Mouse (Mus musculus): Measurements from ENCODE around the gene Trim25.
"Not testable (repeated sequence)": the region's sequence is repeated elsewhere in the genome, so short reads cannot be mapped to it uniquely, and the experiment has no call there.

Trim25 gene

GRCm38 (mm10) chr11:89025603-89026002 is 26.4 kb downstream of the Trim25 start:
- DNase-seq, result no peak

DNA sequence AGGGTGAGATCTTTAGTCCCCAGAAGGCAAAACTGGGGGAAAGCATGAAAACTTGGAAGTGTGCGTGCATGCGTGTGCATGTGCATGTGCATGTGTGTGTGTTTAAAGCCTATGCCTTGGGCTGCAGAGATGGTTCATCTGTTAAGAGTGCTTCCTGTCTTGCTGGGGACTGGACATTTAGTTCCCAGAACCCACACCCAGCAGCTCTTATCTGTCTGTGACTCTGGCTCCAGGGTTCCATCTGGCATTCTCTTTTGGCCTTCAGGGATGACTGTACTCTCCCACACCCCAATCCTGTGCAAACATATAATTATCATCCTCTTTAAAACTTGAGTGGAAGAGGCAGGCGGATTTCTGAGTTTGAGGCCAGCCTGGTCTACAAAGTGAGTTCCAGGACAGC is 26.9 kb downstream of the Trim25 start:
- DNase-seq, result no peak

DNA sequence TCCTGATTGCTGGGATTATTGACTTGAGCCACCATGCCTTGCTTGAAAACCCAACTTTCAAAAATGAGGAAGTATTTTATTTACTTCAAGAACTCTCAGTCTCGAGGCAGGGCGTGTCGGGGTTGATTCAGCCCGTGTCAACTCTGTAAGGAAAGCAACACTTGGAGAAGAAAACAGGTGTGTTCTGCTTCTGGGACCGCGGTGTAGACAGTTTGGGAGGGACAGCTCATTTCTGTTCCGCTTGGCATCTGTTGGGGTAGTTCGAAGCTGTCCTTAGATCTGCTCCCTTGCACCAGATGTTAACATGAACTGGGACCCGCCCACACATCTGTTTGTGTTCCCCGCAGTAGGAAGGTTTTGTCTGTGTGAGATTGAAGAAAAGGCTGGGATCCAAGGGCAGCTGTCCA is 28.8 kb downstream of the Trim25 start:
- DNase-seq, result no peak

GRCm38 (mm10) chr11:89028871-89029405 is 29.8 kb downstream of the Trim25 start:
- DNase-seq, result no peak

GRCm38 (mm10) chr11:89030552-89030951 is 31.4 kb downstream of the Trim25 start:
- no peak for DNase-seq

GRCm38 (mm10) chr11:89031189-89031588 is 32.0 kb downstream of the Trim25 start:
- DNase-seq, result no peak

- DNase-seq, result no peak
Observed at GRCm38 (mm10) chr11:89034592-89034991, 35.4 kb downstream of the Trim25 start.

- DNase-seq, result no peak
Observed at GRCm38 (mm10) chr11:89035552-89035951, 36.4 kb downstream of the Trim25 start.

- no peak for DNase-seq
Observed at GRCm38 (mm10) chr11:89038496-89038895, 39.3 kb downstream of the Trim25 start.

DNA sequence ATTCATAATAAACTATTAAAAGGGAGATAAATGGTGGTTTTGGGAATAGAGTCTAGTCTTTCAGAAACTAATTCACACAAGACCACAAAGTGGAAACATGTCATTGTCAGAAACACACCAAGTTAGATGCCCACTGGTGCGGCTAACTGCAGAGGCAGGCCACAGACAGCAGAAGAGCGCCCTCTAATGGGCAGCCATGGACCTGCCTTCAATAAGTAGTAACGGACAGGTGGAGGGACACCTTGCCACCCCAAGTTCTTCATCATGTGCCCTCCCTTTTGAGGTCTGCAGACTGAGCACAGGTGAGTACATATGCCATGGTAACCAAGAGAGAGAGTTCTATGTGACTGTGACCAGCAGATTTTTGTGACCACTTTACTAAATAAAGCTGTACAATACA is 40.1 kb downstream of the Trim25 start:
- DNase-seq, result peak; percentile 27

- DNase-seq, result not testable (repeated sequence)
Observed at GRCm38 (mm10) chr11:89041073-89041472, 41.9 kb downstream of the Trim25 start.

DNA sequence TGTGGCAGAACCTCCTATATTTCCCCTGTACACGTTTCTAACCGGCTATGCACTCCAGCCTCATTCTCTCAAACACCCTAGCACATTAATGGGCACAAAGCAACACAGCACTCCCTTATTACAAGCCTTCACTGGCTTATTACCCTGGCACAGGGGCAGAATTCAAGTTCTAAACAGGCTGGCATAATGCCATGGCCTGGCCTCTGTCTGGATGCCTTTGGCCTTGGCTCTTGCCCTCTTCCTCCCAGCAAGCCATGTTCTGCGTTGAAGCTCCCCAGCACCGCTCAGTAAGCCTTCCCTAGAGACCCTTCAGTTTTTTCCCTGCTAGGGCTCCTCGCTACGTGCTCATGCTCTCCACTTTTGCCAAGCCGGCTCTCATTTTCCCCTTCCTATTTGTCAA is 43.9 kb downstream of the Trim25 start:
- DNase-seq, result no peak

DNA sequence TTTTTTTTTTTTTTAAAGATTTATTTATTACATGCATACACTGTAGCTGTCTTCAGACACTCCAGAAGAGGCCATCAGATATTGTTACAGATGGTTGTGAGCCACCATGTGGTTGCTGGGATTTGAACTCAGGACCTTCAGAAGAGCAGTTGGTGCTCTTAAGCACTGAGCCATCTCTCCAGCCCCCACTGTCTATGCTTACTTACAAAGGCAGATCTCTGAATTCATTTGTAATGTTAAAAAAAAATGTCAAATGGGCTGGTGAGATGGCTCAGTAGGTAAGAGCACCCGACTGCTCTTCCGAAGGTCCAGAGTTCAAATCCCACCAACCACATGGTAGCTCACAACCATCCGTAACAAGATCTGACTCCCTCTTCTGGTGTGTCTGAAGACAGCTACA is 46.3 kb downstream of the Trim25 start:
- not testable (repeated sequence) for DNase-seq

DNA sequence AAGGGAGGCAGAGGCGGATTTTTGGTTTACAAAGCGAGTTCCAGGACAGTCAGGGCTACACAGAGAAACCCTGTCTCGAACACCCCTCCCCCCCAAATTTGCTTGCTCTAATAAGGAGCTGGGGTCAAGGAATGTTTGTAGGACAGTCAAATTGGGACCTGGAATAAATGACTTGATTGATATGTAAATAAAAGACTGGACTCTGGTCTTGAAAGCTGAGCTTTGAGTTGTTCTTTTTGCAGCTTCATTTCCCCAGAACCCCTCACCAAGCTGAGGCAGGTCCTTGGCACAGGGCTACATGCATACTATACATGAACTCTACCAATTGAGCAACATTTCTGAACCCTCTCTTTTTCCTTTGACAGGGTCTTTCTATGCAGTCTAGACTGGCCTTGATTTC is 46.8 kb downstream of the Trim25 start:
- no peak for DNase-seq

GRCm38 (mm10) chr11:89051767-89052166 is 52.6 kb downstream of the Trim25 start:
- no peak for DNase-seq

DNA sequence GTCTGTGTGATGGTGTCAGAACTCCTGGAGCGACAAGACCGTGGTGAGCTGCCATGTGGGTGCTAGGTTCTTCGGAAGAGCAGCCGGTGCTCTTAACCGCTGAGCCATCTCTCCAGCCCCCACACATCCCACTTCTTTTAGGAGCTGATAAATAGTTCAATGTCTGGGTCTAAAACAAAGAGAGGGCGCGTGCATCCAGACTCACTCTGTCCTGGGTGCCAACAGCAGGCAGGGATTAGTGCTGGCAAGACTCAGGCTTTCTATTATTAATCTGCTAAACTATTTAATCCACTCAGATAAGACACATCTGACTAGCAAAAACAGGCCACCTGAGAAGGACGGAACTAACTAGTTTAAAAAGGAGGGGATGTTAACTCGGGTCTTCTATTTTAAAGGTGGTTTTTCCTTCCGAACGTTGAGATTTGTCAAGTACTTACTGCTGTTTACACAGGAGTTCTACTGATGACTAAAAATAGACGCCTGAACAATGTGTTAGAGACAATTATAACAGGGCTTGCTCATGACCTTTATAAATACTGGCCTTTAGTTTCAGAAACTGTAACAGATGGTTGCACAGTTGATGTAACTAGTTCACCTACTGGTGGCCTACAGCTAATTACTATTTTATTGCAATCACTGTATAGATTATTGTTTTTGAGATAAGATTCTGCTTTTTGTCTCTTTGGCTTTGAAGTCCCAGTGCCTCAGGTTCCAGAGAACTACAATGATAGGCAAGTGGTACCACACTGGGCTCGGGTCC is 56.9 kb downstream of the Trim25 start:
- DNase-seq, result no peak

- no peak for DNase-seq
Observed at GRCm38 (mm10) chr11:89058515-89059270, 59.5 kb downstream of the Trim25 start.

DNA sequence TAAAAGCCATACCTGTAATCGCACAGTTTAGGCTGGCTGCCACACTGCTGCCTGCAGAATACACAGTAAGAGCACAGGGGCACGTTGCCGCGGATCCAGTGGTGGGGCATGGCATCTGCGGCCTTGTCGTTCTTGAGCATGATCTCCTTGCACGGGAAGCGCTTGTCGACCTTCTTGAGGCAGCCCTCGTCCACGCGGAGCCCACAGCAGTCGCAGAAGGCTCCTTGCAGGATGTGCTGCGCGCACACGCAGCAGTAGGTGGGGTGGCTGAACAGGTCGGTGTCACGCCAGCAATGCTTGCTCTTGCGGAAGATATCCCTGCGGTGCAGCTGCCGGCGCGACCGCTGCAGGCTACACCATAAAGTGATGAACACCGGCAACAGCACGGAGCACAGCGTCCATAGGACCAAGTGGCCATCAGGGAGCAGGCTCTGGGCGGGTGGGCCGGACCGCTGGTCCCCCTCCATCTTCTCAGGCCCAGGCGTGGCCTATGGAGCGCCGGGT is 60.8 kb downstream of the Trim25 start:
- no peak for DNase-seq

DNA sequence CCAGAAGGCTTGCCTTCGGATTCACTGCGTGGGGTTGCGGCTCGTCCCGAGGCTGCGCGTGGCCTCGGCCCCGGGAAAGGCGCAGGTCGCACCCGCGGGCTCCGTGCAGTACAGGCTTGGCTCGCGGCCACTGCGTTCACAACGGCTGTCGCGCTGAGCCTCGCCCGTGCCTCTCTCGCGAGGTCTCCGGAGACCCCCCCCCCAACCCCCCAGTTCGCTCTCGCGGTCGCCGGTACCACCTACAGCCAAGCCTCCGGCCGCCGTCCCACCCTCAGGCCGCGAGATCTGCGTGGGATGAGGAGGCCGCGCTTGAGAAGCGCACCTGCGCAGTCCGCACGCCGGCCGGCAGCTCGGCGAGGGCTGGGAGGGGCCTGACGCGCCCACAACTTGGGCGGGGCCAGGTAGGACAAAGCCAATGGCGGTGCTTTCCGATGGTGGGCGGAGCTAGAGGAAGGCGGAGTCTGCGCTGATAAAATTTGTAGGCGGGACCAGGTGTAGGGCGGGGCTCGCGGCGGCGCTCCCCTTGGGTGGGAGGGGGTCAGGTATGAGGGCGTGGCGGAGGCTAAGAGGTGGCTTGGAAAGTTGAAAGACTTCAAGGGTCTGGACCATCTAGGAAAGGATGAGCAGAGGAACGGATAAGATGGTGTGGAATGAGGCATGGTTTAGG is 61.4 kb downstream of the Trim25 start:
- peak; percentile 97 for DNase-seq

DNA sequence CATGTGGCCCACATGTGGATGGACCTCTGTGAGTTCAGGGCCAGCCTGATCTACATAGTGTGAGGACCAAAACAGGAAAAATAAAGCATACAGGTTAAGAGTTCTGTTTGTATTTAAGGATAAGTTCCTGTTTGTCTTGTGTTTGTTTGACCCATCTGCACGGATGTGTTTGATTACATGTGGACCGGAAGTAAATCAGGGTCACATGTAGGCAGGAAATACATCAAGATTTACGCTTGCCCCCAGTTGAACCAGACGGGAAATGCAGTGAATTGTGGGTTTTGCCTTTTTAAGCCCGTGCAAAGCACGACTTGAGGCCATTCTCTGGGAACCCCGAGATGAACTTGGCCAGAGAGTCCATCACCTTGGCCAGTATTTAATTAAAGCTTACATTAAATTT is 62.2 kb downstream of the Trim25 start:
- no peak for DNase-seq

DNA sequence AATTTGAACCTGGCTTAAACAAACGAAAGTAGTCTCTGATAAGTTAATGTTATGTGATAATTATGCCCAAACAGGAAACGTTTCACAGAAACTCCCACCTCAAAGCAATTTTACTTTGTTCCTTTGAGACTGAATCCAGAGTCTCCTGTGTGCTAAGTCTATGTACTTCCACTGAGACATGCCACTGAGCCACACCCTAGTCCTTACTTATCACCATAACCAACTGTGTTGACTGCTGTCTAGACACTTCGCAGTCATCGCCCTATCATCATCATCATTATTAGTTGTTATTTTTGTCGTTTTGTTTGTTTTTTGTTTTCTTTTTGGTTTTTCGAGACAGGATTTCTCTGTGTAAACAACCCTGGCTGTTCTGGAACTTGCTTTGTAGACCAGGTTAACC is 65.1 kb downstream of the Trim25 start:
- no peak for DNase-seq

DNA sequence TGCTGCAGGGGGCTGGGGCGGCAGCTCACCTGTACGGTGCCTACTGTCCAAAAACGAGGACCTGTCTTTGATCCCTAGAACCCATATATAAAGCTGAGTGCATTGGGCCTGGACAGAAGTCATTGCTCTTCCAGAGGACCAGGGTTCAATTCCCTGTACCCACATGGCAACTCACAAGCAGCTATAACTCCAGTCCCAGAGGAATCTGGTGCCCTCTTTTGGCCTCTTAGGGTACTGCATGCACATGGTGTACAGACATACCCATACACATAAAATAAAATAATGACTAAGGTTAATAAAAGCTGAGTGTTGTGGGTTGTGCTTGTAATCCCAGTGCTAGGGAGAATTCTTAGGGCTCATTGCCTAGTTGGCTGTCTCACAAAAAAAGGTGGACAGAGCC is 66.1 kb downstream of the Trim25 start:
- DNase-seq, result no peak

DNA sequence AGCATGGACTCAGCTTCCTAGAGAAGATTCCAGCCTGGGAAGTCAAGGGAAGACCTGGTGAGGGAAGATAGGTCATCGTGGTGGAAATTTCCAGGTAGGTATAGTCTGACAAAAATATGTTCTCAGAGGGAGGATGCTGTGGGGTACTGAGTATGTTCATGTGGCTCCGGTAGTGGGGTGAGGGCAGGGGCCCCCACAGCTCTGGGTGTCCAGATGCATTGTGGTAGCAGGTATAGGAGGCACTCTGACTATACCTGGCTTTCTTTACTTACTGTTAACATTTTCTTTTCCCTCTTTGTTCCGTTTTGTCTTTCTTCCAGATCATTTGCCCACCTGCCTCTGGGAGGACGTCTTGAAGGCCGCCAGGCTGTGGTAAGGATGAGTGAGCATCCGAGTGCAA is 67.0 kb downstream of the Trim25 start:
- no peak for DNase-seq

All from cerebellum, adult 9-11 months (tissue).